7 mouse cellular contexts compared by ENCODE assay signal in the genomic region with DNA sequence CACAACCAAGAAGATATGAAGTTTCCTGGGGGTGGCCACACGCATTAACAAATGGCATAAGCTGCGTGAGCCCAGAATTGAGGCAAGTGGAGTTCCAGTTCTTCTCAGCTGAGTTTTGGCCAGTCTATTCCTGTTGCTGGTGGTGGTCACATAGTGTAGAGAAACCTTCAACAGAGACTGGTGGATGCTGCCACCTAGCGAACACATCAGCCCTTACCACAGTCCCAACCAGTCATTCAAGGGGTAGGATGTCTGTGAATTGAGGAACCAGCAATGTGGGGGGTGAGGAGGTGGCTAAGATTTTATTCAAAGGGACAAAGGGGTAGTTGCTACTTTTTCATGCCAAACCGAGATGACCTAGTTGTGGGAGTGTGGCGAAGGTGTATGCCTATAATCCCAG. TPM values are rescaled to one million over a fixed set of nuclear protein-coding genes. Genes with fewer than 3 reads are reported as not detected.
DNase-seq lines count a peak whose midpoint lies in the region; ATAC-seq lines count a peak whose summit lies in the region.

No protein-coding gene starts in this region.

- no peak overlapping the region for H3K9ac ChIP-seq in hindbrain, embryonic 14.5 days

- no peak overlapping the region for H3K4me2 ChIP-seq in hindbrain, embryonic 14.5 days (replicated peaks)

- H3K9me3 ChIP-seq in hindbrain, embryonic 14.5 days (ENCODE audit: control insufficient read depth, low read length): no peaks in the 10 kb centered on the region

- peaks cover 5% of the 10 kb centered on the region; the same call in 1 of the 2 replicates for H3K4me1 ChIP-seq in hindbrain, embryonic 14.5 days (replicated peaks; ENCODE audit: control insufficient read depth, insufficient read depth, low read length)

- DNase-seq in MEL-GATA-1-ER (ENCODE audit: extremely low read depth, low read depth): peak; percentile 78
- DNase-seq in cerebellum, adult 9-10 months: peak; percentile 50
- peak; percentile 73 to 74 for DNase-seq in frontal cortex, postnatal 14 days (ENCODE audit: low spot score in 2 of 2)
- DNase-seq in hindbrain, embryonic 14.5 days (ENCODE audit: low spot score): peak; percentile 78
- DNase-seq in layer of hippocampus, postnatal 25 days (ENCODE audit: extremely low spot score in 1 of 2, low spot score in 1 of 2): peak; percentile 53 to 70
- peak; percentile 66 for DNase-seq in lung, postnatal 14 days
- peak; percentile 90 to 91 for DNase-seq in right cerebral cortex, postnatal 10 days (ENCODE audit: low spot score in 2 of 2)

- peaks cover 3% of the 10 kb centered on the region; the same call in 1 of the 2 replicates for H3K27me3 ChIP-seq in hindbrain, embryonic 14.5 days (ENCODE audit: control insufficient read depth, insufficient read depth, low read length)

- no peaks in the 10 kb centered on the region; the same call in 1 of the 2 replicates for H3K36me3 ChIP-seq in hindbrain, embryonic 14.5 days (replicated peaks; ENCODE audit: control insufficient read depth, insufficient read depth)

- no peak overlapping the region for H3K4me3 ChIP-seq in hindbrain, embryonic 14.5 days (replicated peaks; ENCODE audit: low read length)

- 11% methylated on average over 5 of the region's 5 CpGs for WGBS in hindbrain, embryonic 14.5 days

- peak; percentile 70; the same call in 1 of the 2 replicates for ATAC-seq in hindbrain, embryonic 14.5 days (ENCODE audit: low FRiP score)

- H3K27ac ChIP-seq in hindbrain, embryonic 14.5 days: no peak overlapping the region

RNA-seq across cellular contexts. Expression of a gene that starts 22.4 kb away (rescaled TPM):
- polyA plus RNA-seq in hindbrain, embryonic 14.5 days (2014; fragmentation: Nextera tagmentation; extraction: Ambion mirVana): not detected in 2 replicates
- total RNA-seq in layer of hippocampus, postnatal 25 days (2021): not detected

RNA-seq across cellular contexts. Expression of a gene that starts 33.8 kb away (rescaled TPM):
- 7.8 and 9.3 TPM in 2 replicates for polyA plus RNA-seq in hindbrain, embryonic 14.5 days (2014; fragmentation: Nextera tagmentation; extraction: Ambion mirVana)
- 10 to 100 TPM; 14.1 to 18.5 TPM for total RNA-seq in layer of hippocampus, postnatal 25 days (2021)

RNA-seq across cellular contexts. Expression of a gene that starts 35.3 kb away (rescaled TPM):
- 0.20 and 0.41 TPM in 2 replicates for polyA plus RNA-seq in hindbrain, embryonic 14.5 days (2014; fragmentation: Nextera tagmentation; extraction: Ambion mirVana)
- under 1 TPM in 1 of 2 experiments, not detected in 1; 0.17 TPM for total RNA-seq in layer of hippocampus, postnatal 25 days (2021)

RNA-seq across cellular contexts. Expression of a gene that starts 58.9 kb away (rescaled TPM):
- polyA plus RNA-seq in hindbrain, embryonic 14.5 days (2014; fragmentation: Nextera tagmentation; extraction: Ambion mirVana): 0.33 and 0.67 TPM in 2 replicates
- 1 to 10 TPM; 1.6 to 2.2 TPM for total RNA-seq in layer of hippocampus, postnatal 25 days (2021)
